Mouse (Mus musculus) lung, postnatal 0 days (tissue): ENCODE data around the gene Gsta2.
"Not testable (repeated sequence)": the region's sequence is repeated elsewhere in the genome, so short reads cannot be mapped to it uniquely, and the experiment has no call there.

Experiments used
- CTCF ChIP-seq: IDR thresholded peaks from 2 replicates; pipeline ENCODE4 v1.5.1; 2016; ENCODE audit warnings: antibody characterized with exemption, mild to moderate bottlenecking
- EP300 ChIP-seq: IDR thresholded peaks from 2 replicates; pipeline ENCODE4 v1.6.1; 2016; ENCODE audit warnings: antibody characterized with exemption, mild to moderate bottlenecking, control low read depth

- TF ChIP-seq CTCF, EP300: not testable (repeated sequence)
These were observed 61.9 kb downstream of the Gsta2 start for GRCm38 (mm10) chr9:78293683-78294082.
